Mouse (Mus musculus) thymus, postnatal 4 days (tissue): ENCODE results near the gene Ctrc.
A peak's percentile ranks its signal among the peaks of the same experiment; 100 is the strongest.

Source experiments
- DNase-seq: peaks from one replicate; pipeline ENCODE4 v3.0.0; 2021

The Ctrc gene

DNA sequence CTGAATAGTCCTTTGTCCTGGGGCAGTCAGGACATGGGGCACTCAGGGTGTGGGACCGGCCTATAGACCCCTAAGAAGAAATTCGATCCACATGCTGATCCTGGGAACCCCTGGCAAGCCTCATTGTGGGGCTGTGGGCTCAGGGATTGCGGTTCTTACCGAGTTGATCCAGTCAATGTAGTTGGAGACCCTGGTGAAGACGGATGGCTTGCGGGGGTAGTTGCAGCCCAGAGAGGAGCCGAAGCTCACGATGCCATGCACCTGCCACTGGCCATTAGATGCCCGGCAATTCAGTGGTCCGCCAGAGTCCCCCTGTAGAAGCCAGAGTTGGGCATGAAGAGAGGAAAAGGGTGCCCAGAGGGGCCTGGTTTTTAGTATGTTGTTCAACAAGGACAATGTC is 28.5 kb downstream of the Ctrc start:
- peak; percentile 0 for DNase-seq

DNA sequence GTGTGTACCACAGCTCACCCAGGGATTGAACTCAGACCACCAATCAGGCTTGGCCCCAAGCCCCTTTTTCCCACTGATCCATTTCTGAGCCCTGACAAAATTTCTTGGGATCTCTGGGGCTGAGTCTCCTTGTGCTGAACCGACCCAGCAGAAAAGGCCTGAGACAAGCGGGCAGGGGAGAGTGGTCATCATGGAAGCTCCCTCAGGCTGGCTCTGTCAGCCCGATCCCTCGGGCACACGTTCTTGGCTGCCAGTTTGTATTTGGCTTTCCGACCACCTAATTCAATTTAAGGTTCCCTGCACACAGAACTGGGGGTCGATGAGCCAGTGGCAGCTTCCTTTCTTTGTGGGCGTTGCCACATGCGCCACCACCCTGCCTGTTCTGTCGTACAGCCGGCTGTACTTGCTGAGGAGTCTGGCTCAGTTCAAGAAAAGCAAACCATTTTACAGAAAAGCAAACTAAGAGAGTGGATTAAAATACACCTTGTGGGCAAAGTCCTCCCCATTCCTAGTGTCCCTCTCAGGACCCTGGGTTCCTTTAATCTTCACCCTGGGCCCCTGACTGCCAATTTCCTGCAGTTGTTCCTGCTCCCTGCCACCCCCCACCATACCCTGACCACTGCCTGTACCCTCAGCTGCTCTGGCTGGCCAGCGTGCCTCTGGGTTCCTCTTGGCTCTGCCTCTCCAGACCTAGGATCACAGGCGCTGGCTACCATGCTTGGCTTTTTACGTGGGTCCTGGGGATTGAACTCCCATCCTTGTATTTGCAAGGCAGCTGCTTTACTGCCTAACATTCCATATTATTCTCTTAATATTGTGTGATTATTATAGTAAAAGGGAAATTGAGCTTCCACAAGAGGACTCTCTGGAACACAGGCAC is 29.1 kb downstream of the Ctrc start:
- no peak for DNase-seq

DNA sequence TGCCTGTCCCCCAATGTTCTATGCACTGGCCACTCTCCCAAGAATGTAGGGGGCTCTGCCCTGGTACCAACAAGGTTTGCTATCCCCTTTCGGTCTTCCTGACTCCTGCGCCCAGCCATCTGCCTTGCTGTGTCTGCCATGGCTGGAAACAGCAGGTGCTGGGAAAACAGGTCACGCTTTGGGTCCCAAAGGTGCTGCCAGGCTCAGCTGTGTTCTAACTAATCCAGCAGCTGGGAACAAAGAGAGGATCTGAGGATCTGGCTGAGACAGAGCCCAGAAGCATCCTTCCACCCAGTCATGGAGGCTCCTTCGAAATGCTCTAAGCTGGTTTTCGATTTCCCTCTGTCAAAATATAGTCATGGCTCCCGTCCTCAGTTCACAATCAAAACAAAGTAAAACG is 29.9 kb downstream of the Ctrc start:
- DNase-seq = no peak

DNA sequence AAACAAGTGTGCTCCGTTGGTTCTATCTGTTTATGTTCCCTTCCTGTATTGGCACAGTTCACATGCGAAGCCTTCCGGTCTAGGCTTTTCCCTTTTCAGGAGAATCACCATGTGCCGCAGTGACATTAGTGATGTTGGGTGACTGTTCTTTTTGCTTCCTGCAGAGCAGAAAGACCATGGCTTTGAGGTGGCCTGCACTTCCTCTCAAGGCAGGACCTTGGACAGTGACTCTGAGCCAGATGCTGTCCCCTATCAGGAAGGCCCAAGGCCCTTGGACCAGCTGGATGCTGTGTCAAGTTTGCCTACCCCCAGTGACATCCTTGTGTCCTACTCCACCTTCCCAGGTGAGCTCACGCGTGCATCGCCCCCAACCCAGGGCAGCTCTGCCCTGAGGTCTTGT is 34.8 kb downstream of the Ctrc start:
- peak; percentile 0 for DNase-seq

DNA sequence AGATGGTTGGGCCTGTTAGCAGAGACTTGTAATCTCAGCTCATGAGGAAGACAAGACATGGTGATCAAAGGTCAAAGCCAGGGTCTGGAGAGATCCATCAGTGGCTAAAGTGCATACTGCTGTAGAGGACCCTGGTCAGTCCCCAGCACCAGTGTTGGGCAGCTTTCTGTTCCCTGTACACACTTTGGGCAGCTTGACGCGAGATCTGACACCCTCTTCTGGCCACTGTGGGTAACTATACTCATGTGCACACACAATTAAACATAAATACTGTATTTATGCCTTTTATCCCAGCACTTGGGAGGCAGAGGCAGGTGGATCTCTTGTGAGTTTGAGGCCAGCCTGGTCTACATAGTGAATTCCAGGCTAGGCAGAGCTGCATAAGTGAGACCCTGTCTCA is 35.2 kb downstream of the Ctrc start:
- DNase-seq = peak; percentile 1

DNA sequence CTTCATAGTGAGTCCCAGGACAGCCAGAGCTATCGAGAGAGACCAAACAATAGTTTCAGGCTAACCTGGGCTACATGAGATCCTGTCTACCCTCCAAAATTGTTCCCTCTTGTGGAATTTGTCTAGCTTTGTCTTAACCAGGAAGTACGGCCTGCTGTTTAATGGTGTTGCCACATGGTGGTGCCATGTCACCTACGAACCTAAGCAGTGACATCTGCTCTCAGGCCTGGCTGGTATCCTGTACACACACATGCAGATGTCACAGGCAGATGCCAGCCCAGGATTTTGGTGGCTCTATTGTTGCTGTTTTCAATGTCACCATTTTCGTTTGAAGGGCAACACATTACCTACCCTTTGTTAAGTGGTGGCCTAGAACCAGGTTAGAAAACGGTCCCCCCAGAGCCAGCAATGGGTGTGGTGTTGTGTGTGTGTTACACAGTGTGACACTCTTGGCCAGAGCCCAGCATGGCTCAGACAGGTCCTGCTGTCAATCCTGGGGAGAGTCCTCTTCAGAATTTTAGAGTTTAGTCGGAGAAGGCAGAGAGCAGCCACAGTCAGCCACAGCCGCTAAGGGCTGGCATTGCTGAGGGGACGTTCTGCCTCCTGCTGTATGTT is 36.2 kb downstream of the Ctrc start:
- DNase-seq = peak; percentile 46

- DNase-seq = peak; percentile 2
Measured at GRCm38 (mm10) chr4:141805886-141806285, 40.3 kb downstream of the Ctrc start.

DNA sequence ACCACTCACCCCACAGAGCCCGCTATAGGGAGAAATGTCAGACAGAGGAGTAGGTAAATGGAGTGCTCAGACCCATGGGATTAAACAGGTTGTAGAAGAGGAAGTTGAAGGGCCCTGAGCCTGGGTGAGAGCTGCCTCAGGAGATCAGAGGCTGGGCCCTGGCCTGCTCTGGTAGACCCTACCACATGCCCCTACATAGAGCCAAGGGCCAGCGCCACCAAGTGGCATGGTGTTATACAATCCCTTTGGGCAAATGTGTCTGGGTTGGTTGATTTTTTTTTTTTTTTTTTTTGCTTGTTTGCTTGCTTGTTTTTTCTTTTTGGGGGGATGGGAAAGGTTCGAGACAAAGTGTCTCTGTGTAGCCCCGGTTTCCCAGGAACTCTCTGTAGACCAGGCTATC is 42.1 kb downstream of the Ctrc start:
- peak; percentile 30 for DNase-seq

GRCm38 (mm10) chr4:141797545-141797944 is 48.6 kb downstream of the Ctrc start:
- no peak for DNase-seq

GRCm38 (mm10) chr4:141796954-141797353 is 49.2 kb downstream of the Ctrc start:
- DNase-seq = no peak

DNA sequence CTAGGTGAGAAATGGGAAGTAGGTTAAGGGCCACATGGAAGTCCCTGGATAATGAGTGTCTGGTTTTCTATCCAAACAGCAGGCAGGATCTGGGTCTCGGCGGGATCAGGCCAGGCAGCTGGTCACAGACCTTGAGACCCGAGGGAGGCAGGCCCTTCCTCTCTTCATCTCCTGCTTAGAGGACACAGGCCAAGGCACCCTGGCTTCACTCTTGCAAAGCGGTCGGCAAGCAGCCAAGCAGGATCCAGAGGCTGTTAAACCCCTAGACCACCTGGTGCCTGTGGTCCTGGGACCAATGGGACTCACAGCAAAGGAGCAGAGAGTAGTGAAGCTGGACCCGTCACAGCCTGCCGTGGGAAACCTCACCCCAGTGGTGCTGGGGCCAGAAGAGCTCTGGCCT is 49.8 kb downstream of the Ctrc start:
- DNase-seq = no peak

DNA sequence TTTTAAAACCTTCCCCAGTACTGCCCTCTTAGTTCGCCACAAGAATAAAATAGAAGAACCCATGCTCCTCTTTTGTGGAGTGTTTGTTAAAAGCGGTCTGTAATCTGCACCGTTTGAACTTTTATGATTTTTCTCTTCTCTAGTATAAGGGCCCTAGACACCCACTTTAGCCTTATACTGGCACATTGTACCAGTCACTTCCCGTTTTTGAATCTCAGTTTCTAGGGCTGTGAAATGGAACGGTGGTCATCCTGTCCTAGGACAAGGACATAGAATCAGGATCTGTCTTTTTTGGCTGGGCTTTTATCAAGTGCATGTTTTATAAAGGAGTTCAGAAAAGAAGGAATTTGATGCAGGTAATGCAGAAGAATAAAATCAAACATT is 52.0 kb downstream of the Ctrc start:
- DNase-seq = no peak

GRCm38 (mm10) chr4:141793282-141794151 is 52.6 kb downstream of the Ctrc start, which contains the start of gene Casp9:
Gene Casp9 (plus strand): TSS chr4:141793612.
- peak; percentile 99 for DNase-seq

- DNase-seq = no peak
Measured at GRCm38 (mm10) chr4:141792554-141793281, 53.4 kb downstream of the Ctrc start.

- no peak for DNase-seq
Measured at GRCm38 (mm10) chr4:141791951-141792350, 54.2 kb downstream of the Ctrc start.

- DNase-seq = no peak
Measured at GRCm38 (mm10) chr4:141791486-141791885, 54.7 kb downstream of the Ctrc start.

DNA sequence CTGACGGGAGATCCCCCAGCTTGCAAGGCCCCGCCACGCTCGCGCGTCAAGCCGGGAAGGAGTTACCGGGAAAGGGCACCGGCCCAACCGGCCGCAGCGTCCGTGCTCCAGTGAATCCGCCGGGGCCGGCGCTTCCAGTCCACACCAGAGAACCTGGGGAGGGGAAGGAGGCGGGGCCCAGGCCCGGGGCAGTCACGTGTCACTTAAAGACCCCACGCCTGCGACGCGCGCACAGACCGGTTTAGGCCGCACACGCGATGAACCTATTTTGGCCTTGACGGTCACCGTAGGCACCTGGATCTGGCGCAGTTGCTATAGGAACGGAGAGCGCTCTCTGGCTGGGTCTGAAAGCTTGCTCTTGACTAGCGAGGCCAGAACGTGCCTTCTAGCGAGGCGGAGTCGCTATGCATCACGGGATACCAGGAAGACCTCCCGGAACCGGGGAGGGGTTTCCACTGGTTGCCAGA is 55.6 kb downstream of the Ctrc start, which contains the start of gene Dnajc16:
Dnajc16 (minus strand) TSS at position 408 of the 467 bp plus-strand sequence.
- peak; percentile 95 for DNase-seq

- no peak for DNase-seq
Measured at GRCm38 (mm10) chr4:141789564-141790218, 56.5 kb downstream of the Ctrc start.

DNA sequence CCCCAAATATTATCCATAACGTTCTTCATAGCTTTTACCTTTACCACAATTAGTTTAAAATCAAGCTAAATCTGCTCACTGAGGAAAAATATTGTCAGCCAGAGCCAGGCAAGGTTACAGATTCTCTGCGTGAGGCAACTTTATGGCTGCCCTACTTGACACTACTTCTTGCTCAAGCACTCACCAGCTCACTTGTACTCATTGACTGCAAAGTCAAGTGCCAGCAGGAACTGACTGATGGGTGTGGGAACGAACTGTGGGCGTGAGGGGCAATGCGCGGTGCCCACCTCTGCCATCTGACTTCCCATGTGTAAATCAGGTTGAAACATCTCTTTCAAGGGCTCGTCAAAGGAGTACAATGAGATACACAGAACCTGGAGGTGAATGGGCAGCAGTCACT is 58.7 kb downstream of the Ctrc start:
- DNase-seq = no peak

- no peak for DNase-seq
Measured at GRCm38 (mm10) chr4:141787046-141787445, 59.1 kb downstream of the Ctrc start.

- DNase-seq = no peak
Measured at GRCm38 (mm10) chr4:141786141-141786540, 60.0 kb downstream of the Ctrc start.

GRCm38 (mm10) chr4:141784835-141785234 is 61.3 kb downstream of the Ctrc start:
- no peak for DNase-seq
